Mouse (Mus musculus): ENCODE data around the gene Kctd2.

Kctd2 gene

DNA sequence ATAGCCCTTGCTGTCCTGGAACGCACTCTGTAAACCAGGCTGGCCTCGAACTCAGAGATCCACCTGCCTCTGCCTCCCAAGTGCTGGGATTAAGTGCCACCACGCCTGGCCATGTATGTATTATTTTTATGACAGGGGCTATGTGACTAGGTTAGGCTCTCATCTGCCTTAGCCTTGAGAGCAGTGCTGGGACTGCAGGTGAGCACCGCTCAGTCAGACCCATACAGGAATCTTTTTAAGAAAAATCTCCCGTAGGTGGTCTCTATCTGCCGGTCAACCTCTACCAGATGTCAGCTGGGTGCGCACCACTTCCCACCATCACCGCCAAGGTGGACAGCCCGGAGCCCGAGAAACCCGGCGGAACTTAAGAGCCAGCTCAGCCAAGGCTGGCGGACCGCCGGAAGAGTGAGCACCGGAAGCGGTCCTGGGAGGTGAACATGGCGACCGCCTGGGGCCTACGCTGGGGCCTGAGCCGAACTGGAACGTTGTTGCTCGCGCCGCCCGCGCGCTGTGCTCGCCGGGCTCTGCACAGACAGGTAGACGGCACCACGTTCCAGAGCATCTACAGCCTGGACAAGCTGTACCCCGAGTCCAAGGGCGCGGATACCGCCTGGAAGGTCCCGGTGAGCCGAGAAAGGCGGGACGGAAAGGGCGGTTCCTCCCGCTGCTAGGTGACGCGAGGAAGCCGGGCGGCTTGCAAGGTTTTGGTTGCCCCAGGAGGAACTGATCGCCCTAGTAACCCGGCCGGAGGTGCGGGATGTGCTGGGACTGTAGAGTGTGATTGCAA is 16.4 kb upstream of the Kctd2 start, which contains the start of gene Mrpl58:
Mrpl58 (plus strand) TSS at position 415 of the 787 bp plus-strand sequence.
- peak; percentile 86 for DNase-seq

DNA sequence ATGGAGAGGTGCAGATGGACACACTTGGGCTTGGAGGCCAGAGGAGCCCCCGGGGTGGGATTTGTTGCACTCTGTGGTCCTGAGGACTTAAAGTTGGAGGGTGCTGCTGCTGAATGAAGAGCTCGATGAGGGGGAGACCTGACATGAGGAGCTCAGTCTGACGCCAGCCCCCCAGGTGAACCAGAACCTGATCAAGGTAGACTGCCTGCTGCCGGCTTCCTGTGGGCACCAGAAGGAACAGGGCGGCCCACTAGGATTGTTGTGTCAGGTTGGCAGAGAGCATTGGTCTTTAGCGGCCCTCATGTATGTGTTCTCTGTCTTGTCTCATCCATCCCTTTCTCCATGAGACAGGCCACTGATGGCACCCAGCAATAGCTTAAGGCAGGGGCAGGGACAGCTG is 14.2 kb upstream of the Kctd2 start:
- no peak for DNase-seq

DNA sequence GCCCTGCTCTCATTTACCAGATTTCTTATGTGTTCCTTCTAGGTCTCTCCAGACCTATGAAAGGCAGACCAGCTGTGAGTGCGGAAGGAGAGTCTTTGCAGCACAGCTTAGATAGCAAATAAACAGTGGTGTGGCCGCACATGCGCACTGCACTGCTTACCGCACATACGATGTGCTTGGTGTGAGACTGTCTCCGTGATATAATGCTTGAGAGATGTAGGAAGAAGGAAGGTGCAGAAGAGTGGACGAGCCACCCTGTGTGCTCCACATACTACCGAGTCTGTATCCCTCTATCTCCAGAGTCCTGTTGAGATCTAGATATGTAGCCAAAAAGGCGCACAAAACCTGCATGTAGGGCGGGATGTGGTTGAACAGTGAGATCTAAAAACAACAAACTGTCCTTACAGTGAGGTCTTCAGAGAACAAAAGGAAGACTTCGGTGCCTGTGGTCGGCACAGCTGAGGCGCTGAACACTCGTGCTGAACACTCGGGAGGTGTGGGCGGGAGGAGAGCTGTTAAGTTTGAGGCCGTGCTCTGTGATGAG is 13.0 kb upstream of the Kctd2 start:
- no peak for DNase-seq

DNA sequence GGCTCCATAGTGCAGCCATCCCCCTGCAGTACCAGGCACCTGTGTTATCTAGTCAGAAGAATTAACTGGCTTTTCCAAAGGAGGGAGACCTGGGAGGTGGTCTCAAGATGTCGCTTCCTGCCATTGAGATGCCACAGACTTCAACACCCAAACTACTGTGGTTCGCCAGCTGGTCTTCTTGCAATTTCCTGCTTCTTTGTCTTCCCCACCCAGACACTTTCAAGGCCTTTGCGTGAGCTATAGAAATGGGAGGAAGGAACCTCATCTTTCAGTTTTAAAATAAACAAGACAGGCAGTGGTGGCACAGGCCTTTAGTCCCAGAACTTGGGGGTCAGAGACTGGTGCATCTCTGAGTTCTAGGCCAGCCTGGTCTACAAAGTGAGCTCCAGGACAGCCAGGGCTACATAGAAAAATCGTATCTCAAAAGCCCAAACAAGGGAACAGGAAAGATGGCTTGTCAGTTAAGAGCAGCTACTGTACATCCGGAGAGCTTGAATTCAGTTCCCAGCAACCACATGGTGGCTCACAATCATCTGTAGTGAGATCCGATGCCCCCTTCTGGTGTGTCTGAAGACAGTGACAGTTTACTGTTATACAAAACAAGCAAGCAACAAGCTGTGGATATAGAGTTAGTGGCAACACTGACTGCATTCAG is 11.5 kb upstream of the Kctd2 start:
- no peak for DNase-seq

DNA sequence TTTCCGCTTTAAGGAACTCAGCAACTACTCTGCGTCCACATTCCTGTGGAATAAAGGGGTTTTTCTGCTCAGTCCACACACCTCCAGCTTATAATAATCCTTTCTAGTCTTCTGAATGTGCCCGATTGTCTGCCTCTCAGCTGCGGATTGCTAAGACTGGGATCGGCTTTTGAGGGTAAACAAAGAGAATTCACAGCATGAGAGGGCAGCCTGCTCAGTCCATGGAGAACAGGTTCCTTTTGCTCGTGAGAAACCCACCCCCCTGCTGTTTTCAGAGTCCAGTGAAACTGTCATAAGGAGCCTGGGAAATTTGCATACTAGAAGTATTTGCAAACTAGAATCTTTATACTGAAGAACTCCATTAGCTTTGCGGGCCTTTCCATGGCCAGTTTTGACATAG is 10.4 kb upstream of the Kctd2 start:
- no peak for DNase-seq

DNA sequence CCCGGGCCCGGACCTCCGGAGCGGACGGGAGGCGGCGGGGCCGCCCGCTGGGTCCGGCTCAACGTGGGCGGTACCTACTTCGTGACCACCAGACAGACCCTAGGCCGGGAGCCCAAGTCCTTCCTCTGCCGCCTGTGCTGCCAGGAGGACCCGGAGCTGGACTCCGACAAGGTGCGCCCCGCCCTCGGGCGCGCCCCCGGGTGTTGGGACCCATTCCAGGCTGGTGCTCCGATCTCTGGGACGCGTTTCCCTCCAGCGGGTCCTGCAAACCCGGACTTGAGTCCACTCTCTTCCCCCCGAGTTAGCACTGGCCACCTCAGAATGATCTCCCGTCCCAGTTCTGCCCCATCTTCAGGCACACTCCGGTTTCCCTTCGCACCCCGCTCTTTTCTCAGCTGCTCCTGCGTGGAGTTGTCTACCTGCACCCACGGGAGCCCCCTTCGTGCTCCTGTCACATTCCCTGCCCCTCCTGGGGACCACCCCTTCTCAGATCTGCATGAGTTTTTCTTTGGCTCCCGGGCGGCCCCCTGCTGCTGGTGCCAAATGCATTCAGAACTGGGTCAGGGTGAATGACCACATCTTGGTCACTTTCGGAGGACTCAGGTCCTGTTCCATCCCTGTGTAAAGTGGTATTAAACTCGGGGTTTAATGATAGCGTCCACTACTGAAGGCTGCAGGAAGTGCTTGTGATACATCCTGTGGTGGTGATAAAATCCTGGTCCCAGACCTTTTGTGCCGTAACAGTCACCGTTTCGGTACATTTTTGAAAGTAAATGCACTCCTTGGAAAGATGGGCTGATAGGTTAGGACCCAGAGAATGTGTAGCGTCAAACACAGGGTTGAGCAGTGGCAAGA is 635 bp downstream of the Kctd2 start:
- peak; percentile 67 for DNase-seq

DNA sequence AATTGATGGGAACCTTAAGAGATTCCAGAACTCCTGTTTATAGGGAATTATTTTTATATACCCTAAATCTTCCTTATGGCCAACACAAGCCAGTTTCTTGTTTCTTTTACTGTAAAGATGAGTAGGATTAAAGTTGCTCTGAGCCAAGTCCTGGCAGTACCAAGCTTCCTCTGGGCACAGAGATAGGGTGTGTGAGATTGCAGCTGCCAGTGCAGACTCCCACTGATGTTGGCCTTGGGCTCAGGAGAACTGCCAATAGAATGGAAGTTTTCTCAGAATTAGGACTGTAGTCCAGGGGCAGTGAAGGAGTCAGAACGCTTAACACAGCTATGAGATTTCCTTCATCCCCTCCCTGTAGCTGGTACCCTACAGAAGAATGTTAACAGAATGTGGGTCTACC is 1.4 kb downstream of the Kctd2 start:
- DNase-seq, result no peak

DNA sequence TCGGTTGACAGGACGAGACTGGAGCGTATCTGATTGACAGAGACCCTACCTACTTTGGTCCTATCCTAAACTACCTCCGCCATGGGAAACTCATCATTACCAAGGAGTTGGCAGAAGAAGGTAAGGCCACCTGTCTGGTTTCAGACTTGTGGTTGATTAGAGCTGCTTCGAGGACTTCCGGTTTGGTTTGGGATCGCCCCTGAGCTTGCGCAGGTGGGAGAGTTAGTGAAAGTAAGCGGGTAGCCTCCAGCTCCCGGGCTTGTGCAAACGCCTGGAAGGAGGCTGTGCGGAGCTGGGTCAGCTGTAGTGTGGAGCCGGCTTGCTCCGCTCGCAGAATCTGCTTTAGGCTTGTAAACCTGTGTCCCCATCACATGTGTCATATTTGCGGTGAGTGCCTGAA is 2.0 kb downstream of the Kctd2 start:
- no peak for DNase-seq

DNA sequence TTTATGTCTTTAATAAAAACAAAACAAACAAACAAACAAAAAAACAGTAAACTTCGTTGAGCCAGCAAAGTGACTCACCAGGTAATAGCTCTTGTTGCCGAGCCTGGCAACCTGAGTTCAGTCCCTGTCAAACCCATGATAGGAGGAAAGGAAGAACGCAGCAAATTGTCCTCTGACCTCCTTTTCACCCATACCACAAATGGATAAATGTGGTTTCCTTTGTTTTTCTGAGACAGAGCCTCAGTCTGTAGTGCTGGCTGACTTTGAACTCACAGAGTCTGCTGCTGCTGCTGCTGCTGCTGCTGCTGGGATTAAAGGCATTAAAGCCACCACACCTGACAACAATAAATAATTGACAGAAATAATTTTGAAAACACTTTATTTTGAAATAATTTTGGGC is 3.2 kb downstream of the Kctd2 start:
- DNase-seq, result no peak

DNA sequence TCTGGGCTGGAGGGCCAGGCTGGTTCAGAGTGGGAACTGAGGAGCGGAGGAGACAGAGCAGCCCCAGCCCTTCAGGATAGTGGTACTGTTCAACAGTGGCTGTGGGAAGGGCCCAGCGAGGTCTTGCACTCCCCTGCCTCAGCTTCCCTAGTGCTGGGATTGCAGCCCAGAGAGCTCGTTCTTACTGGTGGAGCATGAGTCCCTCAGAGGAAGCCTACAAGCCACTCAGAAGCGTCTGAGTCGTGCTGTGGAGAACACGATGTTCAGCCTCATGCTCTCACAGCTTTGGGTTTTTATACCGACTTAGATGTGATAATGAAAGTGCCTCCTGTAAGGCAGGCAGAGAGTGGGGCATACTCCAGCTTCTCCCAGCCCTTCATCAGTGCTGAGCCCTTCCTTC is 4.7 kb downstream of the Kctd2 start:
- DNase-seq, result no peak

DNA sequence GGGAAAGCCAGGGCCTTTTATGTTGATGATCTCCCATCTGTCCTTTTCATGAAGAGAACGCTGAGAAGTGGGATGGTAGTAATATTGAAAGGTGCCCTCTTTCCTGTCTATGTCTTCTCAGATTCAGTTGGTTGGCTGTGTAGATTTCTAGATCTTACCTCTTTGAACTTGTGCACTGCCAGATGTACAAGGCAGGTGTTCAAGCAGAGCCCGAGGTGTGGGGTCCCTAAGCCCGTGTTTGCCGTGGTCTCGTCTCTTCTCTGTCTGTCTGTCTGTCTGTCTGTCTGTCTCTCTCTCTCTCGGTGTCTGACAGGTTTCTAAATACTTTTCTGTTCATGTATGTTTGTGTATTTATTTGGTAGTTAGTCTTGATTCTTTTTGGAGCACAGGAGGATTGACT is 5.7 kb downstream of the Kctd2 start:
- no peak for DNase-seq

DNA sequence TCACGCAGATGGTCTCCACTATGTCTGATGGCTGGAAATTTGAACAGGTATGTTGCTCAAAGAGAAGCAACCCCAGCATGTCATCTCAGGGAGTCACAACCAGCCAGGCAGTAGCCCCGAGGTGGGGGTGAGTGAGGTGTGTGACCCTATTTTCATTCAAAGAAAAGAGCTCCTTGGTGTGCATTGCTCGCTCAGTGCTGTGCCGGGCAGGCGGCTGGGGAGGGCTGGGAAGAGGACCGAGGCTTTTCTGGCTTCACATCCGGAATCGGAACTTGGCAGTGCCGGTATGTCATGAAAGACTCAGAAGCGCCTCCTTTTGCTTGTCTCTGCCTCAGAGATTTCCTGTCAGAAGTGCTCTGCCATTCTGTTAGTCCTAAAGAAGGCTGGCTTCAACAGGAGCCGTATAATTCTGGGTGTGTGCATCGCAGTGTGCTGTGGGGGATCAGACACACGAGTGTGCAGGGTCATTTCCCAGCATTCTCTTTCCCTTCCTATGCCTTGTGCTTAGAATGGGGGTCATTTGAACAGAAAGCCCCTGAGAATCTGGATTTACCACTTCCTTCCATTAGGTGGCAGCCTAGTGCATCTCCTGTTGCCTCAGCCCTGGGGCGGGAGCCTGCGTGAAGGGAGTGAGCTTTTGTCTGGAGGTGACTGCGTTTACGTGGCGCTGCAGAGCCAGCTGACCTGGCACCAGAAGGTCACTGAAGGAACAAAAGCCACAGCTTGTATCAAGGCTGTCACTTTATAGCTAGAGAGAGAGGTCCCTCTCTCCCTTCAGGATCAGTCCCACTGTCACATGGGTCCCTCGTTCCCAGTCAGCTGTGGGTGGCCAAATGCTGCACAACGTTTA is 7.8 kb downstream of the Kctd2 start:
- peak; percentile 83 for DNase-seq

DNA sequence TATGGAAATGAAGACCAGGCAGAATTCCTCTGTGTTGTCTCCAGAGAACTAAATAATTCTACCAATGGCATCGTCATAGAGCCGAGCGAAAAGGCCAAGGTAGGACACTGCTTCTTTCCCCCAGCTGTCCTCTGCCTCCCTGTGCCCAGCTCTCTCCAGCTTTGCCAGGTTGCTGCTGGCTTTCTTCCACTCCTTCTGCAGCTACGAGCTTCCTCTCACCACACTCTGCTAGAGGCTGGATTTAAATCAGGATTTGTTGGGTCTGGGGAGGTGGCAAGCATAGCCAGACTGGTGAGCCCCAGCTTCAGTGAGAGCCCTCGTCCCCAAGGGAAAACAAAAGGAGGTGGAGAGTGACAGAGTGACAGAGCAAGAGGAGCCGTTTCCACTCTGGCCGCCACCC is 9.4 kb downstream of the Kctd2 start:
- DNase-seq, result no peak

DNA sequence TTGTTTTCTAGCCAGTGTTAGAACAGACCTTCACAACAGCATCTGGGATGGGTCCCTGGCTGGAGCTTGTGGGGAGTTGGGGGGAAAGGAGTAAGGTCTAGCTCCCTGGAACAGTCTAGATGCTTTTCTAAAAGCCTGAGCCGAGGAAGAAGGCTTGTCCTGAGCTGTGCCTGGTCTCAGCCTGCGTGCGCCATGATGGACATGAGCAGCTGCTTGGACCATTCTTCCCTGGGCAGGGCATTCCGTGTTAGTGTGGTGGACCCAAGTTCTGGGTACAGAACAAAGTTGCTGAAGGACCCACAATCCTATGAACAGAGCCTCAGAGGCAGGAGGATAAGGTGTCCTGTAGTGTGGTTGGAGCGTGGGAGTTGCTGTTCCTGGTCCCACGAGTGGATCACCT is 10.6 kb downstream of the Kctd2 start:
- DNase-seq, result no peak

DNA sequence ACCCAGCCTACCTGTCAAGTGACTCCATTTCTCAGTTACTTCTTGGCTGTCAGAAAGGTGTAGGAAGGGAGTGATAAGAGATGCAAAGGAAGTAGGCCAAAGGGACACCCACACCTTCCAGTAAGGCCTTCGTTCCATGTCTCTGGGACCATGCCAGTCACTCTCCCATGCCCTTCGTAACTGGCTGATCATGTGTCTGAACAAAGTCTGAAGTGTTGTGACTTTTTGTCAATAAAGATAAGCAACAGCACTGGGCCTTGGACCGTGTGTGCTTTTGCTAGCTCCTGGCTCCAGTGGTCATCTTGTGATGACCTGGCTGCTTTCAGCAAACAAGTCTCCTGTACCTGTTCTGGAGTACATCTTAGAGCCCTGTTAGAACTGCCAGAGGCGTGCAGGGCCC is 12.9 kb downstream of the Kctd2 start:
- DNase-seq, result no peak

DNA sequence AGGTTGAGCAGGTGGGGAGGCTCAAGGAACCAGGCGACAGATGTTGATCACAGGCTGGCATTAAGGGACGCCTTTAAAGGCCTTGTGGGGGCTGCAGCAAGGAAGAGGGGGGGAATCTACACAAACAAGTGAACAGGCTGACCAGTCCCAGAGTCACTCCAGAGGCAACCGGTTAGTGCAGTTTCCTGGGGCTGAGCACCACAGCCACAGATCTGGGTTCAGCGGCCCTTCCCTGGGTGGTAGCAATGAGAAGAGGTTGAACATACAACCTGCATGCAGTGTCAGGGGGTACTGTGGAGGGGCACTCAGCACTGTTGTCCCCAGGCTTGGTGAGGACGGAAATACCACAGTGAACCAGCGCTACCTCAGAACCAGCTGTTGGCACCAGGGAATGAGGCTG is 13.4 kb downstream of the Kctd2 start:
- DNase-seq, result no peak

DNA sequence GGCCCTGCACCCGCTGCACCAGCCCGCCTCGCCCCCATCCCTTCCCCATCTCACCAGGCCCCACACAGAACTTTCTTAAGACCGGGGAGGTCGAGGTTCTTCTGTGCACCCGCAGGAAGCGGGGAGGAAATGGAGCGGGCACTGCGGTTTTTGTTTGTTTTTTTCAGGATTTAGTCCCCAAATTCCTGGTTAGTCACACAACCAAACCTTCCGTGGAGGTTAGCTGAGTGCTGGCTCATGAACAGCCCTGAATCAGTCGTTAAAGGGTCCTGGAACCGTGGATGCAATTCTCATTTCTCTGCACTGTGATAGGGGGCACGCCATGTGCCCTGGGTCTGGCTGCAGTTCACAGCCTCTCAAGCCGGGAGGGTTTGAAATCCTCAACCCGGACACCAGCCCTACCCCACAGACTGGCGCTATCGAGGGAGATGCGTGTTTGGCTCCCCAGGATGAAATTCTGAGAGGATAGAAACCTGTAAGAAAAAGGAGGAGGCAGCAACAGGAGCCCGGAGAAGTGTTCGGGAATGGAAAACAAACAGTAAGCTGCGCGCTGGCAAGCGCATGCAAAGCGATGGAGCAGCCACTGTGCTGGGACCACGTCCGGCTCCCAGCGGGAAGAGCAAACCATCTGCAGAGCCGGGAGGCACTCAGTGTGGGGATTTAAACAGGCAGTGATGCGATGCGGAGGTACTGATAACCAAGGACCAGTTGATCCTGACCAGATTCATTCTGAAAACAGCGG is 15.8 kb downstream of the Kctd2 start:
- DNase-seq, result no peak

DNA sequence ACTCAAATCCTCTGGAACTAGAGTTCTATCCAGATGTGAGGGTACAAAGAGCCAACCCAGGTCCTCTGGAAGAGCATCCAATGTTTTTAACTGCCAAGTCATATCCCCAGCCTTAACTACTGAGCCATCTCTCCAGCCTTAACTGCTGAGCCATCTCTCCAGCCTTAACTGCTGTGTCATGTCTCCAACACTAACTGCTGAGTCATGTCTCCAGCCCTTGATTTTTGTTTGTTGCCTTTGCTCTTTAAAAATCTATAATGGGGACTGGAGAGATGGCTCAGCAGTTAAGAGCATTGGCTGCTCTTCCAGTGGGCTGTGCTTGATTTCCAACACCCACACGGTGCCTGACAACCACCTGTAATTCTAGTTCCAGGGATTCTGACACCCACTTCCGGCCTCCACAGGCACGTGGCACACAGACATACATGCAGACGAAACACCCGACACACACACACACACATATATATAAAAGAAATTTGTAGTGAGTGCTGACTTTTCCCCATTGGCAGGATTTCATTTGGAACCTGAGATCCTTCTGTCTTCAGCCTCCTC is 17.7 kb downstream of the Kctd2 start:
- no peak for DNase-seq

DNA sequence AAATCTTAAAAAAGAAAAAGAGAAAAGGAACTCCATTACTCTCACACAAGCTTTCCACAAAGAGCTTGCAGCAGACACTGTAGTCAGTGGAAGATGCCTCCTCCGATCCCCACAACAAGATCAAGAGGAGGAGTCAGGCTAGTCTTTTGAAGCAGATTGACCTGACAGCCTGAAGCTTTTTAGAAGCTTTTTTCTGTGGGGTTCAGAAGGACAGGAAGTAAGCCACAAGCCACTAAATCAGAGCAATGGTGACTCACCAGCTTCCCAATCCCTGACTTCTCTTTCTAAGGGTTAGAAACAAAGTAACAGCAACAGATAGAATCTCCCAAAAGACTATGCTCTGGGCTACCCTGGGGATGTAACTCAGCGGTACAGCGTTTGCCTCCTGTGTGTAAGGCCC is 19.4 kb downstream of the Kctd2 start:
- no peak for DNase-seq

DNA sequence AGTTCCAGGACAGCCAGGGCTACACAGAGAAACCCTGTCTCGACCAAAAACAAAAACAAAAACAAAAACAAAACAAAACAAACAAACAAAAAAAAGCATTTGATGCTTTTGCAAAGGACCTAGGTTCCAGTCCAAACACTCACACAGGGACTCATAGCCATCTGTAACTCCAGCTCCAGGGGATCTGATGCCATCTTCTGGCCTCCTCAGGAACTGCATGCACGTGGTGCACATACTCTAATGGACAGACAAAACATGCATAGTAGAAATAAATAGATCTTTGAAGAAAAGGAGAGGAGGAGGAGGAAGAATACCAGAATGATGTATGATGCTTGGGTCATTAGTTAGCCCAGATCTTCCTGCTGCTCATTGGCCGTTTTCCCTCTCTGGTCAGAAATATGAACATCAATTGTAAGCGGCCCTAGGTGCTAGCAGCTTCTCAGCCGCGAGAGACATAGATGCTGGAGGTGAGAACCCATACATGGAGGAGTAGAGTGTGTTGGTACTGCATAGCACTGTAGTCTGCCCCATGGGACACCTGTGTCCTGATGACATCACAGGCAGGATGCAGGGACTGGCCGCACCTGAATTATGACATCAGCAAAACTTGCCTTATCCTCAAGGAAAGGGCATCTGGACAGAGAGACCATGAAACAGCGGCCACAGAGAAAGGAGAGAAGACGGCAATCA is 20.1 kb downstream of the Kctd2 start, which contains the start of gene Trim80:
Trim80 (plus strand) TSS at position 640 of the 690 bp plus-strand sequence.
- no peak for DNase-seq

DNA sequence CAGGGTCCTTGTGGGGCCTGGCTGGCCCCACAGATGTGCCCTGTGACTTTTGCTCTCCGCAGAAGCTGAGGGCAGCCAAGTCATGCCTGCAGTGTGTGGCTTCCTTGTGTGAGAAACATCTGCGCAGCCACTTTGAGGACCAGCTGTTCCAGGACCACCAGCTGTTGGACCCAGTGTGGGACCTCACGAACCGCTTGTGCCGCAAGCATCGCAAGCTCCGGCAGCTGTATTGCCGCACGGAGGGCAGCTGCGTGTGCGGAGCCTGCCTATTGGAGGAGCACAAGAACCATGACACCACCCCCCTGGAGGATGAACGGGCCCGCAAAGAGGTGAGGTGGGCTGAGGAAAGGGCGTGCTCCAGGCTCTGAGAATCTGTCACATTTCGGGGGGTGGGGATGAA is 21.5 kb downstream of the Kctd2 start:
- no peak for DNase-seq
